Mouse (Mus musculus): ENCODE measurements around the gene Islr. TPM values are rescaled to one million over a fixed set of nuclear protein-coding genes. Genes with fewer than 3 reads are reported as not detected.

Gene Islr
- total and polyA plus RNA-seq, 2 experiments, result 1.4 to 7.7 TPM

GRCm38 (mm10) chr9:58133893-58134884 is 69.9 kb downstream of the Islr start:
- peaks cover 4% of the 10 kb centered on the region; the same call in 1 of the 2 replicates for H3K27me3 ChIP-seq (ENCODE audit: control insufficient read depth, insufficient read depth, low read length)
- H3K79me2 ChIP-seq (ENCODE audit: control insufficient read depth, insufficient read depth, low read length), result no peaks in the 10 kb centered on the region

DNA sequence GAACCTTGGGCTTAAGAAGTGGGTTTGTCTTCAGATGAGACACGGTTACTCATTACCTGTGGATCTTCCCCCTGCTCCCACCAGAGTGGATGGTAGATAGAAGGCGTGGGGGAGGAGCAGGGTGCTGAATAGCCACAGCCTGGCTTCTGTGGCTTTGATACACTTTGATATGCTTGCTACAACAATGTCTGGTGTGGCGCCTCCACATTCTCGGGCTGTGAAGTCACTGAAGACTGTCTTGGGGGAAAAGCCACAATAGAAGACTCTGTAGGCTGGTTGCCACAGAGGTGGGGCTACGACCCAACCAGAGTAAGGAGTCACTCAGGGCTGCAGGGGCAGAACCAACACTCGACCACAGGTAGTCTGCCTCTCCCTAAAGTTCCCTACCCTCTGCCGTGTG is 72.4 kb downstream of the Islr start:
- no peaks in the 10 kb centered on the region for H3K4me1 ChIP-seq (ENCODE audit: control insufficient read depth, insufficient read depth, low read length)
- TF ChIP-seq POLR2A (IDR thresholded peaks at IDR 0.05; ENCODE audit: extremely low read depth, insufficient read depth, low read length) (no peak), CTCF (IDR thresholded peaks at IDR 0.05; ENCODE audit: low read depth, low read length) (no peak)
- H3K27me3 ChIP-seq (ENCODE audit: control insufficient read depth, insufficient read depth, low read length), result peaks cover 7% of the 10 kb centered on the region
- no peaks in the 10 kb centered on the region for H3K79me2 ChIP-seq (ENCODE audit: control insufficient read depth, insufficient read depth, low read length)
- DNase-seq (ENCODE audit: extremely low read depth, low read depth, low spot score), result no peak
- WGBS, result 58% methylated on average over 7 of the region's 7 CpGs
- no peak overlapping the region for H3K9ac ChIP-seq (ENCODE audit: low read depth, low read length)
- H3K4me3 ChIP-seq (ENCODE audit: insufficient read depth, low read depth, low read length), result no peak overlapping the region
- H3K36me3 ChIP-seq (ENCODE audit: control insufficient read depth, insufficient read depth, low read length), result no peaks in the 10 kb centered on the region
- H3K27ac ChIP-seq (replicated peaks; ENCODE audit: insufficient read depth, low read depth, low read length), result no peak overlapping the region

More at GRCm38 (mm10) chr9:58133893-58134884, 69.9 kb downstream of the Islr start:
- Histone ChIP-seq H3K4me3 (ENCODE audit: insufficient read depth, low read depth, low read length) (no peak overlapping the region), H3K27ac (replicated peaks; ENCODE audit: insufficient read depth, low read depth, low read length) (no peak overlapping the region), H3K4me1 (ENCODE audit: control insufficient read depth, insufficient read depth, low read length) (no peaks in the 10 kb centered on the region), H3K9ac (ENCODE audit: low read depth, low read length) (no peak overlapping the region), H3K36me3 (ENCODE audit: control insufficient read depth, insufficient read depth, low read length) (no peaks in the 10 kb centered on the region)
- TF ChIP-seq POLR2A (IDR thresholded peaks at IDR 0.05; ENCODE audit: extremely low read depth, insufficient read depth, low read length) (no peak), CTCF (IDR thresholded peaks at IDR 0.05; ENCODE audit: low read depth, low read length) (no peak)
- 23% methylated on average over 17 of the region's 17 CpGs for WGBS
- no peak for DNase-seq (ENCODE audit: extremely low read depth, low read depth, low spot score)

- 40% methylated on average over 3 of the region's 3 CpGs for WGBS
- no peaks in the 10 kb centered on the region for H3K79me2 ChIP-seq (ENCODE audit: control insufficient read depth, insufficient read depth, low read length)
- TF ChIP-seq CTCF (IDR thresholded peaks at IDR 0.05; ENCODE audit: low read depth, low read length) (no peak), POLR2A (IDR thresholded peaks at IDR 0.05; ENCODE audit: extremely low read depth, insufficient read depth, low read length) (no peak)
Measured at GRCm38 (mm10) chr9:58130909-58131308, 73.2 kb downstream of the Islr start.

DNA sequence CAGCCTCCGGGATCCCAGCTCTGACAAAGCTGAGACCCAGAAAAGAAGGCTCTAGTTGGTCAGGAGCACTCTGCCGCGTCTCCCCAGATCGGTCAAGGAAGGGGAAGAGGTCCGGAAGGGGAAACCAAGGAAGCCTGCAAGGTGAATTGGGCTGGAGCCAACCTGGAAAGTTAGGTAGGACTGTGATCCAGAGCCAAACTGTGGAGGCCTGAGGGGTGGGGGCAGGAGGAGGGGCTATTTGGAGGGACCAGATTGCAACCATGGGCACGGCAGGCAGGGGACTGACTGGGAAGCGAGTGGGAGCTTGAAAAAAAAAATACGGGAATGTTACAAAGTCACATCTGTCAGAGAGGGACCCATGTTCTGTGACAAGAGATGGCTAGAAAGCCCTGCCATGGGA is 74.6 kb downstream of the Islr start:
- WGBS, result 46% methylated on average over 8 of the region's 8 CpGs
- Histone ChIP-seq H3K27ac (replicated peaks; ENCODE audit: insufficient read depth, low read depth, low read length) (no peak overlapping the region), H3K4me1 (ENCODE audit: control insufficient read depth, insufficient read depth, low read length) (peaks cover 2% of the 10 kb centered on the region; the same call in 1 of the 2 replicates), H3K27me3 (ENCODE audit: control insufficient read depth, insufficient read depth, low read length) (peaks cover 7% of the 10 kb centered on the region), H3K4me3 (ENCODE audit: insufficient read depth, low read depth, low read length) (no peak overlapping the region), H3K79me2 (ENCODE audit: control insufficient read depth, insufficient read depth, low read length) (no peaks in the 10 kb centered on the region), H3K36me3 (ENCODE audit: control insufficient read depth, insufficient read depth, low read length) (no peaks in the 10 kb centered on the region), H3K9ac (ENCODE audit: low read depth, low read length) (no peak overlapping the region)
- TF ChIP-seq POLR2A (IDR thresholded peaks at IDR 0.05; ENCODE audit: extremely low read depth, insufficient read depth, low read length), result no peak
- TF ChIP-seq CTCF (IDR thresholded peaks at IDR 0.05; ENCODE audit: low read depth, low read length), result no peak
- no peak for DNase-seq (ENCODE audit: extremely low read depth, low read depth, low spot score)

More at GRCm38 (mm10) chr9:58130909-58131308, 73.2 kb downstream of the Islr start:
- H3K27me3 ChIP-seq (ENCODE audit: control insufficient read depth, insufficient read depth, low read length), result peaks cover 7% of the 10 kb centered on the region
- no peaks in the 10 kb centered on the region for H3K36me3 ChIP-seq (ENCODE audit: control insufficient read depth, insufficient read depth, low read length)
- no peaks in the 10 kb centered on the region for H3K4me1 ChIP-seq (ENCODE audit: control insufficient read depth, insufficient read depth, low read length)
- no peak overlapping the region for H3K9ac ChIP-seq (ENCODE audit: low read depth, low read length)
- H3K27ac ChIP-seq (replicated peaks; ENCODE audit: insufficient read depth, low read depth, low read length), result no peak overlapping the region
- DNase-seq (ENCODE audit: extremely low read depth, low read depth, low spot score), result no peak
- H3K4me3 ChIP-seq (ENCODE audit: insufficient read depth, low read depth, low read length), result no peak overlapping the region

DNA sequence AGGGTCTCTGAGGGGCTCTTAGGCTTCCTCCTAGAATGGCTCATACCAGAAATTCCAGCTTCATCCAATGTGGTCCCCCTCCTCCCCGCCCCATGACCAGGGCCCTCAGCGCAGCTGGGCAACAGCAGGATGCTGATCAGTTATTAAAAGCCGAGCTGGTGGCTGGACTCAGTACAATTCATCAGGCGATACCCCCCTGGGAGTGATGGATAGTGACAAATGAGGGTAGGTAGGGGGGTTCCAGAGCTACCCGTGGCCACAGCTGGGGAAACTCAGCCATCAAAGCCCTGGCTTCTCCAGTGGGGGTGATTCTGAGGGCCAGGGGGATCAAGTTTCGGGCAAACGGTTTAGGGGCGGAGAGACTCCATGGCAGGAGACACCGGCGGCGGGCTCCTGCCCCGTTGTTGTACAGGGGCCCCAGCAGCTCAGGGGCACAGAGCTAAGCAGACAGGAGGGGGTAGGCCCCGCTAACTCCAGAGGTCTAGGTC is 75.1 kb downstream of the Islr start:
- peaks cover 7% of the 10 kb centered on the region for H3K27me3 ChIP-seq (ENCODE audit: control insufficient read depth, insufficient read depth, low read length)
- H3K27ac ChIP-seq (replicated peaks; ENCODE audit: insufficient read depth, low read depth, low read length), result no peak overlapping the region
- no peak overlapping the region for H3K9ac ChIP-seq (ENCODE audit: low read depth, low read length)
- H3K36me3 ChIP-seq (ENCODE audit: control insufficient read depth, insufficient read depth, low read length), result no peaks in the 10 kb centered on the region
- H3K4me1 ChIP-seq (ENCODE audit: control insufficient read depth, insufficient read depth, low read length), result peaks cover 2% of the 10 kb centered on the region; the same call in 1 of the 2 replicates
- H3K79me2 ChIP-seq (ENCODE audit: control insufficient read depth, insufficient read depth, low read length), result no peaks in the 10 kb centered on the region
- DNase-seq (ENCODE audit: extremely low read depth, low read depth, low spot score), result no peak
- TF ChIP-seq POLR2A (IDR thresholded peaks at IDR 0.05; ENCODE audit: extremely low read depth, insufficient read depth, low read length) (no peak), CTCF (IDR thresholded peaks at IDR 0.05; ENCODE audit: low read depth, low read length) (no peak)
- WGBS, result 30% methylated on average over 13 of the region's 13 CpGs
- H3K4me3 ChIP-seq (ENCODE audit: insufficient read depth, low read depth, low read length), result no peak overlapping the region

Data from liver, adult 2 months (tissue).